Mouse (Mus musculus): ENCODE measurements around the gene Ssr2. TPM values are rescaled to one million over a fixed set of nuclear protein-coding genes. Genes with fewer than 3 reads are reported as not detected.

The Ssr2 gene
- total and polyA plus RNA-seq, 3 experiments = 346 to 377 (median 364) TPM

GRCm38 (mm10) chr3:88556616-88557015 is 19.1 kb upstream of the Ssr2 start:
- in situ Hi-C loops (cut with MboI; ENCODE audit: low pct_ligation_motif_present, low pct_unique_long_range_greater_than_20kb, low sequenced_read_pairs) (loop anchor here (10.0 kb wide), 1 partner anchor 198 kb away; no protein-coding TSS in a partner anchor), dilution Hi-C loops (cut with MboI; ENCODE audit: extremely low pct_ligation_motif_present, extremely low pct_unique_long_range_greater_than_20kb, low sequenced_read_pairs) (no loop called here)
- TF ChIP-seq USF2 (conservative IDR thresholded peaks at IDR 0.05; ENCODE audit: low read depth, low read length) (no peak), CHD1 (IDR thresholded peaks at IDR 0.05; ENCODE audit: low read depth, low read length) (no peak), BHLHE40 (IDR thresholded peaks at IDR 0.05; ENCODE audit: low read depth, low read length) (no peak), SMC3 (IDR thresholded peaks at IDR 0.05; ENCODE audit: low read depth, low read length) (no peak), CTCF (conservative IDR thresholded peaks at IDR 0.05 in 1 of 2, IDR thresholded peaks at IDR 0.05 in 1 of 2; ENCODE audit: low read depth in 2 of 2, low read length in 2 of 2) (no peak), CHD2 (IDR thresholded peaks at IDR 0.05; ENCODE audit: low read length) (no peak), MEF2A (IDR thresholded peaks at IDR 0.05; ENCODE audit: borderline replicate concordance, low read depth, low read length) (no peak), MAX (IDR thresholded peaks at IDR 0.05; ENCODE audit: low read length) (no peak), MXI1 (IDR thresholded peaks at IDR 0.05; ENCODE audit: low read depth, low read length) (no peak), ETS1 (conservative IDR thresholded peaks at IDR 0.05; ENCODE audit: low read depth, low read length) (no peak), KAT2A (IDR thresholded peaks at IDR 0.05; ENCODE audit: insufficient replicate concordance, low read length) (no peak), NRF1 (IDR thresholded peaks at IDR 0.05; ENCODE audit: low read depth, low read length) (no peak), MYC (IDR thresholded peaks at IDR 0.05; ENCODE audit: low read depth, low read length) (no peak), TCF12 (IDR thresholded peaks at IDR 0.05; ENCODE audit: low read depth, low read length) (no peak), ZMIZ1 (IDR thresholded peaks at IDR 0.05; ENCODE audit: low read depth, low read length) (no peak), ELF1 (IDR thresholded peaks at IDR 0.05; ENCODE audit: low read depth, low read length) (no peak)
- no peak for DNase-seq (ENCODE audit: extremely low read depth)
- Histone ChIP-seq H3K27ac (ENCODE audit: insufficient read depth, low read depth) (no peak overlapping the region), H3K9ac (ENCODE audit: insufficient read depth, low read depth) (no peak overlapping the region), H3K4me2 (ENCODE audit: insufficient read depth, low read depth, poor library complexity, severe bottlenecking) (no peak overlapping the region), H3K9me3 (replicated peaks; ENCODE audit: low read length) (no peaks in the 10 kb centered on the region), H3K79me2 (replicated peaks; ENCODE audit: control insufficient read depth, extremely low read depth, insufficient read depth, poor library complexity, severe bottlenecking) (peaks cover 14% of the 10 kb centered on the region), H3K27me3 (replicated peaks) (no peaks in the 10 kb centered on the region), H3K4me1 (ENCODE audit: control insufficient read depth in 1 of 2, insufficient read depth in 2 of 2) (peaks cover 7 to 21% of the 10 kb centered on the region in 2 experiments; a peak in 2 of 4 replicates), H3K36me3 (replicated peaks in 1 of 2; ENCODE audit: control insufficient read depth in 1 of 2, insufficient read depth in 1 of 2, low read length in 1 of 2) (peaks cover 37 to 63% of the 10 kb centered on the region in 2 experiments), H3K4me3 (replicated peaks in 1 of 3; ENCODE audit: low read depth in 2 of 3, low read length in 2 of 3, poor library complexity in 1 of 3) (no peak overlapping the region)

GRCm38 (mm10) chr3:88559596-88559995 is 16.1 kb upstream of the Ssr2 start:
- Histone ChIP-seq H3K9ac (ENCODE audit: insufficient read depth, low read depth) (no peak overlapping the region), H3K4me3 (replicated peaks in 1 of 3; ENCODE audit: low read depth in 2 of 3, low read length in 2 of 3, poor library complexity in 1 of 3) (no peak overlapping the region)

More at GRCm38 (mm10) chr3:88559596-88559995, 16.1 kb upstream of the Ssr2 start:
- in situ Hi-C loops (cut with MboI; ENCODE audit: low pct_ligation_motif_present, low pct_unique_long_range_greater_than_20kb, low sequenced_read_pairs) = loop anchor here (10.0 kb wide), 1 partner anchor 195 kb away; no protein-coding TSS in a partner anchor
- H3K27ac ChIP-seq (ENCODE audit: insufficient read depth, low read depth) = no peak overlapping the region
- H3K4me2 ChIP-seq (ENCODE audit: insufficient read depth, low read depth, poor library complexity, severe bottlenecking) = no peak overlapping the region
- dilution Hi-C loops (cut with MboI; ENCODE audit: extremely low pct_ligation_motif_present, extremely low pct_unique_long_range_greater_than_20kb, low sequenced_read_pairs) = no loop called here
- peaks cover 9% of the 10 kb centered on the region for H3K79me2 ChIP-seq (replicated peaks; ENCODE audit: control insufficient read depth, extremely low read depth, insufficient read depth, poor library complexity, severe bottlenecking)
- H3K36me3 ChIP-seq (replicated peaks in 1 of 2; ENCODE audit: control insufficient read depth in 1 of 2, insufficient read depth in 1 of 2, low read length in 1 of 2) = peaks cover 64 to 93% of the 10 kb centered on the region in 2 experiments
- no peak for DNase-seq (ENCODE audit: extremely low read depth)
- TF ChIP-seq POLR2AphosphoS2 (IDR thresholded peaks at IDR 0.05; ENCODE audit: low read depth, low read length) = no peak
- no peak for TF ChIP-seq MAFK (IDR thresholded peaks at IDR 0.05; ENCODE audit: insufficient replicate concordance, low read length)
- TF ChIP-seq HCFC1 (IDR thresholded peaks at IDR 0.05; ENCODE audit: low read depth, low read length) = no peak
- TF ChIP-seq MAZ (IDR thresholded peaks at IDR 0.05; ENCODE audit: low read depth, low read length) = no peak
- no peak for TF ChIP-seq ZKSCAN1 (IDR thresholded peaks at IDR 0.05; ENCODE audit: borderline replicate concordance, low read depth, low read length)
- no peak for TF ChIP-seq MYC (IDR thresholded peaks at IDR 0.05; ENCODE audit: low read depth, low read length)
- TF ChIP-seq RCOR1 (conservative IDR thresholded peaks at IDR 0.05; ENCODE audit: low read depth, low read length) = no peak
- no peak for TF ChIP-seq ZNF384 (IDR thresholded peaks at IDR 0.05; ENCODE audit: low read depth, low read length)
- TF ChIP-seq ZMIZ1 (IDR thresholded peaks at IDR 0.05; ENCODE audit: low read depth, low read length) = no peak
- no peak for TF ChIP-seq CTCF (conservative IDR thresholded peaks at IDR 0.05 in 1 of 2, IDR thresholded peaks at IDR 0.05 in 1 of 2; ENCODE audit: low read depth in 2 of 2, low read length in 2 of 2)
- no peak for TF ChIP-seq NRF1 (IDR thresholded peaks at IDR 0.05; ENCODE audit: low read depth, low read length)
- TF ChIP-seq EP300 (IDR thresholded peaks at IDR 0.05; ENCODE audit: low read length) = no peak
- TF ChIP-seq MAX (IDR thresholded peaks at IDR 0.05; ENCODE audit: low read length) = no peak
- no peak for TF ChIP-seq UBTF (IDR thresholded peaks at IDR 0.05; ENCODE audit: low read depth, low read length)
- no peak for TF ChIP-seq SIN3A (IDR thresholded peaks at IDR 0.05; ENCODE audit: low read length)
- no peak for TF ChIP-seq MEF2A (IDR thresholded peaks at IDR 0.05; ENCODE audit: borderline replicate concordance, low read depth, low read length)
- no peak for TF ChIP-seq JUND (conservative IDR thresholded peaks at IDR 0.05; ENCODE audit: low read depth, low read length)
- no peak for TF ChIP-seq KAT2A (IDR thresholded peaks at IDR 0.05; ENCODE audit: insufficient replicate concordance, low read length)
- TF ChIP-seq SMC3 (IDR thresholded peaks at IDR 0.05; ENCODE audit: low read depth, low read length) = no peak
- H3K27me3 ChIP-seq (replicated peaks) = no peaks in the 10 kb centered on the region
- H3K9me3 ChIP-seq (replicated peaks; ENCODE audit: low read length) = no peaks in the 10 kb centered on the region
- peaks cover 7 to 15% of the 10 kb centered on the region in 2 experiments; a peak in 2 of 4 replicates for H3K4me1 ChIP-seq (ENCODE audit: control insufficient read depth in 1 of 2, insufficient read depth in 2 of 2)

All from CH12.LX (cell line).